Mouse (Mus musculus) ES-Bruce4 (cell line): ENCODE results near the gene Evc2.

Source experiments
- CTCF ChIP-seq: IDR thresholded peaks from one replicate; pipeline ENCODE4 v1.8.1; 2011; ENCODE audit warnings: low read depth, low read length
- EP300 ChIP-seq: IDR thresholded peaks from 2 replicates; pipeline ENCODE4 v1.6.1; 2011; ENCODE audit warnings: low read depth, low read length; ENCODE audit not compliant: insufficient read depth
- POLR2A ChIP-seq: IDR thresholded peaks from one replicate; pipeline ENCODE4 v1.8.1; 2011; ENCODE audit warnings: low read length; ENCODE audit not compliant: insufficient read depth

GRCm38 (mm10) chr5:37458236-37458635 is 119.9 kb downstream of the Evc2 start:
- TF ChIP-seq POLR2A = no peak
- no peak for TF ChIP-seq CTCF
- TF ChIP-seq EP300 = no peak
